Mouse (Mus musculus) bone marrow, adult 2 months (tissue): ENCODE data around the gene Wdr11.

Experiments used
- CTCF ChIP-seq: fragments of 200-500 bp; IDR thresholded peaks from 2 replicates; pipeline ENCODE4 v1.5.1; 2011; ENCODE audit warnings: low read length, control low read depth; ENCODE audit not compliant: control insufficient read depth, insufficient read depth
- POLR2A ChIP-seq: fragments of 200-500 bp; IDR thresholded peaks from 2 replicates; pipeline ENCODE4 v1.6.1; 2011; ENCODE audit warnings: low read depth, mild to moderate bottlenecking, control low read depth, low read length, borderline replicate concordance; ENCODE audit not compliant: control insufficient read depth

GRCm38 (mm10) chr7:129665921-129666320 is 74.3 kb downstream of the Wdr11 start:
- TF ChIP-seq POLR2A (no peak), CTCF (no peak)
